Mouse (Mus musculus) intestine, embryonic 15.5 days (tissue): ENCODE measurements around the gene Ahcyl2. TPM values are rescaled to one million over a fixed set of nuclear protein-coding genes. Genes with fewer than 3 reads are reported as not detected.

ENCODE experiments used
- ATAC-seq: fragments of 200-750 bp; cut with Nextera tagmentation; 2 replicates; pipeline ENCODE4 v1.8.0; 2017; ENCODE audit warnings: moderate TSS enrichment, moderate library complexity
- H3K27ac ChIP-seq: fragments of 300-500 bp; sonication (generic); 2 replicates; pipeline ENCODE4 v1.5.1; 2015; ENCODE audit warnings: mild to moderate bottlenecking, inconsistent platforms
- H3K27me3 ChIP-seq: fragments of 300-500 bp; sonication (generic); replicated peaks from 2 replicates; pipeline ENCODE4 v1.6.1; 2015; ENCODE audit warnings: inconsistent platforms
- H3K36me3 ChIP-seq: fragments of 300-500 bp; sonication (generic); 2 replicates; pipeline ENCODE4 v1.6.1; 2015; ENCODE audit warnings: inconsistent platforms
- H3K4me1 ChIP-seq: fragments of 300-500 bp; sonication (generic); replicated peaks from 2 replicates; pipeline ENCODE4 v1.6.1; 2015; ENCODE audit warnings: inconsistent platforms
- H3K4me2 ChIP-seq: fragments of 300-500 bp; sonication (generic); replicated peaks from 2 replicates; pipeline ENCODE4 v1.6.1; 2015; ENCODE audit warnings: mild to moderate bottlenecking, inconsistent platforms
- H3K4me3 ChIP-seq: fragments of 300-500 bp; sonication (generic); replicated peaks from 2 replicates; pipeline ENCODE4 v1.5.1; 2015; ENCODE audit warnings: inconsistent platforms
- H3K9ac ChIP-seq: fragments of 300-500 bp; sonication (generic); 2 replicates; pipeline ENCODE4 v1.6.1; 2015; ENCODE audit warnings: inconsistent platforms
- H3K9me3 ChIP-seq: fragments of 300-500 bp; sonication (generic); 2 replicates; pipeline ENCODE4 v1.6.1; 2016; ENCODE audit warnings: inconsistent platforms
- WGBS: fragments of 180-500 bp; shearing (Covaris S2); methylation state at CpG from one replicate; pipeline ENCODE4 v1.1.7; 2015; 5-methylcytosine and 5-hydroxymethylcytosine counted together
- polyA plus RNA-seq: library from polyadenylated mRNA; unstranded; fragments of >200 nt; fragmentation: Nextera tagmentation; extraction: Ambion mirVana; gene quantifications from 2 replicates; pipeline ENCODE4 v1.2.1, GENCODE M21; 2015

Gene Ahcyl2
- polyA plus RNA-seq, 1 experiment from 2014 or later: 62.1 TPM

- no peak overlapping the region for H3K4me3 ChIP-seq
- 81% methylated on average over 2 of the region's 2 CpGs for WGBS
Measured at GRCm38 (mm10) chr6:29873654-29874053, 105.8 kb downstream of the Ahcyl2 start.

GRCm38 (mm10) chr6:29875576-29875975 lies 107.8 kb downstream of the Ahcyl2 start:
- Histone ChIP-seq H3K27me3 (no peaks in the 10 kb centered on the region), H3K4me1 (no peaks in the 10 kb centered on the region), H3K9me3 (no peaks in the 10 kb centered on the region), H3K36me3 (peaks cover 8% of the 10 kb centered on the region; the same call in 1 of the 2 replicates), H3K27ac (no peak overlapping the region), H3K4me2 (no peak overlapping the region), H3K4me3 (no peak overlapping the region), H3K9ac (no peak overlapping the region)
- WGBS: 84% methylated on average over 5 of the region's 5 CpGs
- no peak for ATAC-seq

More at GRCm38 (mm10) chr6:29873654-29874053, 105.8 kb downstream of the Ahcyl2 start:
- ATAC-seq: no peak
- Histone ChIP-seq H3K27ac (no peak overlapping the region), H3K9ac (no peak overlapping the region), H3K4me2 (no peak overlapping the region), H3K9me3 (no peaks in the 10 kb centered on the region), H3K27me3 (no peaks in the 10 kb centered on the region), H3K36me3 (0 out of 2 replicates have a peak, but pooled peaks cover 7% of the 10 kb centered on the region), H3K4me1 (no peaks in the 10 kb centered on the region)

GRCm38 (mm10) chr6:29876782-29877181 lies 109.0 kb downstream of the Ahcyl2 start:
- no peak for ATAC-seq
- Histone ChIP-seq H3K9ac (no peak overlapping the region), H3K9me3 (no peaks in the 10 kb centered on the region), H3K4me2 (no peak overlapping the region), H3K27me3 (no peaks in the 10 kb centered on the region), H3K4me1 (no peaks in the 10 kb centered on the region), H3K4me3 (no peak overlapping the region), H3K27ac (no peak overlapping the region), H3K36me3 (peaks cover 4% of the 10 kb centered on the region; the same call in 1 of the 2 replicates)
- WGBS: 80% methylated on average over 4 of the region's 4 CpGs

GRCm38 (mm10) chr6:29879579-29879978 lies 111.8 kb downstream of the Ahcyl2 start:
- Histone ChIP-seq H3K27me3 (no peaks in the 10 kb centered on the region), H3K27ac (no peak overlapping the region), H3K4me3 (no peak overlapping the region), H3K9ac (no peak overlapping the region), H3K36me3 (peaks cover 4% of the 10 kb centered on the region; the same call in 1 of the 2 replicates), H3K4me1 (no peaks in the 10 kb centered on the region), H3K4me2 (no peak overlapping the region), H3K9me3 (no peaks in the 10 kb centered on the region)
- ATAC-seq: no peak

- no peak overlapping the region for H3K4me3 ChIP-seq
- H3K36me3 ChIP-seq: peaks cover 4% of the 10 kb centered on the region; the same call in 1 of the 2 replicates
- no peak overlapping the region for H3K4me2 ChIP-seq
- H3K9me3 ChIP-seq: no peaks in the 10 kb centered on the region
- H3K27ac ChIP-seq: no peak overlapping the region
- ATAC-seq: no peak
- WGBS: 86% methylated on average over 3 of the region's 3 CpGs
- H3K4me1 ChIP-seq: no peaks in the 10 kb centered on the region
- H3K9ac ChIP-seq: no peak overlapping the region
- no peaks in the 10 kb centered on the region for H3K27me3 ChIP-seq
Measured at GRCm38 (mm10) chr6:29880796-29881195, 113.0 kb downstream of the Ahcyl2 start.

- no peaks in the 10 kb centered on the region for H3K4me1 ChIP-seq
- no peak for ATAC-seq
- H3K4me3 ChIP-seq: no peak overlapping the region
- no peak overlapping the region for H3K4me2 ChIP-seq
- no peaks in the 10 kb centered on the region for H3K9me3 ChIP-seq
- peak overlapping the region; percentile 2; the same call in 1 of the 2 replicates for H3K27ac ChIP-seq
- 65% methylated on average over 2 of the region's 2 CpGs for WGBS
- no peak overlapping the region for H3K9ac ChIP-seq
- H3K27me3 ChIP-seq: no peaks in the 10 kb centered on the region
- H3K36me3 ChIP-seq: peaks cover 4% of the 10 kb centered on the region; the same call in 1 of the 2 replicates
Measured at GRCm38 (mm10) chr6:29881936-29882335, 114.1 kb downstream of the Ahcyl2 start.

- WGBS: 74% methylated on average over 6 of the region's 6 CpGs
- no peak overlapping the region for H3K9ac ChIP-seq
- H3K4me1 ChIP-seq: no peaks in the 10 kb centered on the region
- ATAC-seq: no peak
- H3K9me3 ChIP-seq: no peaks in the 10 kb centered on the region
- no peak overlapping the region for H3K27ac ChIP-seq
- H3K36me3 ChIP-seq: peaks cover 4% of the 10 kb centered on the region; the same call in 1 of the 2 replicates
- H3K27me3 ChIP-seq: no peaks in the 10 kb centered on the region
- H3K4me3 ChIP-seq: no peak overlapping the region
- no peak overlapping the region for H3K4me2 ChIP-seq
Measured at GRCm38 (mm10) chr6:29882870-29883269, 115.1 kb downstream of the Ahcyl2 start.

- H3K27ac ChIP-seq: no peak overlapping the region
- H3K4me1 ChIP-seq: 0 out of 2 replicates have a peak, but pooled peaks cover 4% of the 10 kb centered on the region
- no peak overlapping the region for H3K9ac ChIP-seq
- H3K4me2 ChIP-seq: no peak overlapping the region
- no peaks in the 10 kb centered on the region for H3K36me3 ChIP-seq
- 67% methylated on average over 11 of the region's 11 CpGs for WGBS
- no peak for ATAC-seq
- no peaks in the 10 kb centered on the region for H3K9me3 ChIP-seq
- no peak overlapping the region for H3K4me3 ChIP-seq
- no peaks in the 10 kb centered on the region for H3K27me3 ChIP-seq
Measured at GRCm38 (mm10) chr6:29891151-29891550, 123.3 kb downstream of the Ahcyl2 start.

- no peak overlapping the region for H3K27ac ChIP-seq
- no peaks in the 10 kb centered on the region for H3K9me3 ChIP-seq
- H3K4me3 ChIP-seq: no peak overlapping the region
- 95% methylated on average over 3 of the region's 3 CpGs for WGBS
- H3K4me1 ChIP-seq: no peaks in the 10 kb centered on the region
- H3K4me2 ChIP-seq: no peak overlapping the region
- peaks cover 4% of the 10 kb centered on the region; the same call in 1 of the 2 replicates for H3K36me3 ChIP-seq
- no peak for ATAC-seq
- H3K9ac ChIP-seq: no peak overlapping the region
- H3K27me3 ChIP-seq: no peaks in the 10 kb centered on the region
Measured at GRCm38 (mm10) chr6:29896976-29897375, 129.2 kb downstream of the Ahcyl2 start.

GRCm38 (mm10) chr6:29901450-29901849 lies 133.6 kb downstream of the Ahcyl2 start:
- no peak for ATAC-seq
- no peaks in the 10 kb centered on the region for H3K9me3 ChIP-seq
- no peaks in the 10 kb centered on the region for H3K4me1 ChIP-seq
- no peaks in the 10 kb centered on the region for H3K27me3 ChIP-seq
- no peak overlapping the region for H3K9ac ChIP-seq
- H3K27ac ChIP-seq: no peak overlapping the region
- WGBS: 100% methylated on average over 1 of the region's 1 CpGs
- H3K36me3 ChIP-seq: peaks cover 2% of the 10 kb centered on the region
- H3K4me2 ChIP-seq: no peak overlapping the region
- no peak overlapping the region for H3K4me3 ChIP-seq

- Histone ChIP-seq H3K9me3 (no peaks in the 10 kb centered on the region), H3K27me3 (no peaks in the 10 kb centered on the region), H3K4me2 (no peak overlapping the region), H3K4me3 (no peak overlapping the region), H3K36me3 (no peaks in the 10 kb centered on the region; the same call in none of the 2 replicates), H3K4me1 (no peaks in the 10 kb centered on the region), H3K9ac (no peak overlapping the region), H3K27ac (no peak overlapping the region)
- WGBS: 70% methylated on average over 2 of the region's 2 CpGs
- ATAC-seq: no peak
Measured at GRCm38 (mm10) chr6:29902256-29902655, 134.4 kb downstream of the Ahcyl2 start.

- H3K36me3 ChIP-seq: no peaks in the 10 kb centered on the region; the same call in none of the 2 replicates
- no peaks in the 10 kb centered on the region for H3K27me3 ChIP-seq
Measured at GRCm38 (mm10) chr6:29903343-29903914, 135.6 kb downstream of the Ahcyl2 start.

GRCm38 (mm10) chr6:29904281-29904680 lies 136.5 kb downstream of the Ahcyl2 start:
- no peaks in the 10 kb centered on the region for H3K27me3 ChIP-seq
- no peaks in the 10 kb centered on the region for H3K9me3 ChIP-seq
- H3K9ac ChIP-seq: no peak overlapping the region
- ATAC-seq: no peak
- peaks cover 3% of the 10 kb centered on the region for H3K36me3 ChIP-seq
- no peak overlapping the region for H3K4me3 ChIP-seq
- no peak overlapping the region for H3K27ac ChIP-seq
- 70% methylated on average over 3 of the region's 3 CpGs for WGBS
- no peaks in the 10 kb centered on the region for H3K4me1 ChIP-seq
- no peak overlapping the region for H3K4me2 ChIP-seq

More at GRCm38 (mm10) chr6:29903343-29903914, 135.6 kb downstream of the Ahcyl2 start:
- Histone ChIP-seq H3K27ac (no peak overlapping the region), H3K4me1 (no peaks in the 10 kb centered on the region), H3K4me3 (no peak overlapping the region), H3K9ac (no peak overlapping the region), H3K9me3 (no peaks in the 10 kb centered on the region), H3K4me2 (no peak overlapping the region)
- ATAC-seq: no peak
- 89% methylated on average over 3 of the region's 3 CpGs for WGBS
